Mouse (Mus musculus): ENCODE data around the gene Rnft2. TPM values are rescaled to one million over a fixed set of nuclear protein-coding genes. Genes with fewer than 3 reads are reported as not detected.

The Rnft2 gene
- total and polyA plus RNA-seq, 2 experiments from 2014 or later = 0.70 to 1.7 TPM

DNA sequence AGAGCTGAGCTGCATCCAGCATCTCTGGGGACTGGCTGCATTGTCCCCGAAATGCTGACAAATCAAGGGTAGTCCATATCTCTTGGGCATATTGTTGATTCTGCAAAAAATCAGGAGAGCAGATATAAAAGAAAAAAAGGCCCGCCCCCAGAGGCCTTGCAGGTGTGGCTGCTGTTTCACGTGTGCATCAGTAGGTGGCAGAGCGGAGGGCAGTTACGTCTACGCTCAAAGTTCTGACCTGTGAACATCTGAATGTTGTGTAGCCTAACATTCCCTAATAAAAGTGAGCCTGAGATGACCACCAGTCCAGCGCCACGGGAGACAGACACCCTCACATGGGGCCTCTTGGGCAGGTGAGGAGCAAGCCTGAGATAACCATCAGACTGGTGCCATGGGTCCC is 21.4 kb upstream of the Rnft2 start:
- H3K9ac ChIP-seq (replicated peaks; ENCODE audit: low read depth, low read length) = no peak overlapping the region
- no peak for TF ChIP-seq EP300 (IDR thresholded peaks at IDR 0.05; ENCODE audit: low read depth)
- no peak for TF ChIP-seq CTCF (IDR thresholded peaks at IDR 0.05; ENCODE audit: low read depth)
- no peaks in the 10 kb centered on the region for H3K9me3 ChIP-seq (replicated peaks; ENCODE audit: control insufficient read depth, low read length)
- H3K4me3 ChIP-seq (ENCODE audit: low read depth, low read length) = no peak overlapping the region
- no peak overlapping the region for H3K27ac ChIP-seq (ENCODE audit: low read depth)
- 44% methylated on average over 8 of the region's 8 CpGs for WGBS
- no peak overlapping the region for H3K4me2 ChIP-seq (ENCODE audit: low read depth, low read length)
- peaks cover 35% of the 10 kb centered on the region for H3K27me3 ChIP-seq (ENCODE audit: control insufficient read depth, insufficient read depth, low read length)
- no peaks in the 10 kb centered on the region for H3K4me1 ChIP-seq (ENCODE audit: control insufficient read depth, insufficient read depth)
- ATAC-seq (ENCODE audit: insufficient read depth, low read depth) (no peak), DNase-seq (ENCODE audit: low spot score) (no peak)
- peaks cover 16% of the 10 kb centered on the region for H3K36me3 ChIP-seq (replicated peaks; ENCODE audit: control insufficient read depth, insufficient read depth, low read length)

DNA sequence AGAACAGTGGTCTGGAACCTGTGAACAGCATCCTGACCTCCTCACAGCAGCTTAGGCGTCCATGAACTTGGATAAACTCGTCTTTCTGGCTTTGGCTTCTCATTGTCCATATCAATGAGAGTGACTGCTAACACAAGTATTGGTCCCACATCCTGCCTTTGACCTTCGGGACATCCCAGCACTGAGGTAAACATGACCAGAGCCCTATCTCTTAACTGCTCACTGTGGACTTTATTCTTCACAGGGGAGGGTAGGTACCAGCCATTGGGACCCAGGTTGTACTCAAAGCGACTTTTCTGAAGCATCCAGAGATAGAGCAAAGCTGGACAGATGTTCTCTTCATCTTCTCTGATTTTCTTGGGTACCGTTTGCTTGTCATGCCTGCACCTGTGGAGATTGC is 20.4 kb upstream of the Rnft2 start:
- H3K9ac ChIP-seq (replicated peaks; ENCODE audit: low read depth, low read length) = no peak overlapping the region
- H3K4me1 ChIP-seq (ENCODE audit: control insufficient read depth, insufficient read depth) = no peaks in the 10 kb centered on the region
- H3K27me3 ChIP-seq (ENCODE audit: control insufficient read depth, insufficient read depth, low read length) = peaks cover 26% of the 10 kb centered on the region
- H3K9me3 ChIP-seq (replicated peaks; ENCODE audit: control insufficient read depth, low read length) = no peaks in the 10 kb centered on the region
- no peak overlapping the region for H3K4me2 ChIP-seq (ENCODE audit: low read depth, low read length)
- no peak overlapping the region for H3K4me3 ChIP-seq (ENCODE audit: low read depth, low read length)
- no peak for ATAC-seq (ENCODE audit: insufficient read depth, low read depth)
- peaks cover 26% of the 10 kb centered on the region for H3K36me3 ChIP-seq (replicated peaks; ENCODE audit: control insufficient read depth, insufficient read depth, low read length)
- H3K27ac ChIP-seq (ENCODE audit: low read depth) = no peak overlapping the region
- DNase-seq (ENCODE audit: low spot score) = no peak
- TF ChIP-seq CTCF (IDR thresholded peaks at IDR 0.05; ENCODE audit: low read depth) = no peak
- no peak for TF ChIP-seq EP300 (IDR thresholded peaks at IDR 0.05; ENCODE audit: low read depth)
- 79% methylated on average over 5 of the region's 5 CpGs for WGBS

DNA sequence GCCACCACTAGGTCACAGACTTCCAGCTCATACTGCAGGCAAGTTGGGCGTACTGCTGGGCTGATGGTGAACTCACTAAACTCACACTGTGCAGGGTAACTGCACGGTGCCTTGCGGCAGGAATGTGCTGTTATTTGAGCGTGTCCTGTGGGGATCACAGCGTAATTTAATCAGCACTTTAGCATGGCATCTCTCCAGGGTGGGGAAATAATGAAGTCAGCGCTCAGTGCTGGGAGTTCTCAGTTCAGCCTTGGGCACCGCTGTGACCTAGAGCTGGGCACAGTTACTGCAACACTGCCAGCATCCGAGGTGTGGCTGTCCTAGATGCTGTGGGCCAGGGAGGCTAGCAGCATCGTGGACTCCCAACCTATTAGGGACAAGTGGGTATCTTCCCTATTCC is 19.4 kb upstream of the Rnft2 start:
- no peaks in the 10 kb centered on the region for H3K9me3 ChIP-seq (replicated peaks; ENCODE audit: control insufficient read depth, low read length)
- no peak for ATAC-seq (ENCODE audit: insufficient read depth, low read depth)
- H3K4me3 ChIP-seq (ENCODE audit: low read depth, low read length) = no peak overlapping the region
- no peak for DNase-seq (ENCODE audit: low spot score)
- H3K4me1 ChIP-seq (ENCODE audit: control insufficient read depth, insufficient read depth) = no peaks in the 10 kb centered on the region
- TF ChIP-seq EP300 (IDR thresholded peaks at IDR 0.05; ENCODE audit: low read depth) (no peak), CTCF (IDR thresholded peaks at IDR 0.05; ENCODE audit: low read depth) (no peak)
- H3K36me3 ChIP-seq (replicated peaks; ENCODE audit: control insufficient read depth, insufficient read depth, low read length) = peaks cover 30% of the 10 kb centered on the region
- peaks cover 15% of the 10 kb centered on the region for H3K27me3 ChIP-seq (ENCODE audit: control insufficient read depth, insufficient read depth, low read length)
- WGBS = 68% methylated on average over 9 of the region's 9 CpGs
- H3K27ac ChIP-seq (ENCODE audit: low read depth) = no peak overlapping the region
- no peak overlapping the region for H3K9ac ChIP-seq (replicated peaks; ENCODE audit: low read depth, low read length)
- no peak overlapping the region for H3K4me2 ChIP-seq (ENCODE audit: low read depth, low read length)

DNA sequence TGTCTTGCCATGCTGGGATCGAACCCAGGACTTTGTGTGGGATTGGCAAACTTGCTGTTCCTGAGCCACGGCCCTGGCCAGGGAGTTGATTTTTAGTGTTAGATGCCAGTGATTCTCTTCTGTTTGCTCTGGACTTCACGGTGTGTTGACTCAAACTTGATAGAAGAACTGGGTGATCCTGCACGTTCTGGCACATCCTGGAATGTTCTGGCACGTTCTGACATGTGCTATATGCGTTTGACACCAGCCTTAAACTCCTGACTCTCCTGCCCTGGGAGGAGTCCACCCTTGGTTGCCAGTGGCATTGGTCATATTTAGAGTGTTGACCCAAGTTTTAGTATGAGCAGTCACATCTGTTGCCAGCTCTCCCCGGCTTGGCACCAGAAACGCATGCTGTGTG is 17.5 kb upstream of the Rnft2 start:
- no peaks in the 10 kb centered on the region for H3K4me1 ChIP-seq (ENCODE audit: control insufficient read depth, insufficient read depth)
- H3K27me3 ChIP-seq (ENCODE audit: control insufficient read depth, insufficient read depth, low read length) = peaks cover 4% of the 10 kb centered on the region; the same call in 1 of the 2 replicates
- TF ChIP-seq CTCF (IDR thresholded peaks at IDR 0.05; ENCODE audit: low read depth) = no peak
- TF ChIP-seq EP300 (IDR thresholded peaks at IDR 0.05; ENCODE audit: low read depth) = no peak
- no peak overlapping the region for H3K4me3 ChIP-seq (ENCODE audit: low read depth, low read length)
- ATAC-seq (ENCODE audit: insufficient read depth, low read depth) = no peak
- H3K9ac ChIP-seq (replicated peaks; ENCODE audit: low read depth, low read length) = no peak overlapping the region
- no peak overlapping the region for H3K4me2 ChIP-seq (ENCODE audit: low read depth, low read length)
- H3K36me3 ChIP-seq (replicated peaks; ENCODE audit: control insufficient read depth, insufficient read depth, low read length) = peaks cover 47% of the 10 kb centered on the region
- H3K27ac ChIP-seq (ENCODE audit: low read depth) = no peak overlapping the region
- no peaks in the 10 kb centered on the region for H3K9me3 ChIP-seq (replicated peaks; ENCODE audit: control insufficient read depth, low read length)
- DNase-seq (ENCODE audit: low spot score) = no peak
- WGBS = 91% methylated on average over 8 of the region's 8 CpGs

DNA sequence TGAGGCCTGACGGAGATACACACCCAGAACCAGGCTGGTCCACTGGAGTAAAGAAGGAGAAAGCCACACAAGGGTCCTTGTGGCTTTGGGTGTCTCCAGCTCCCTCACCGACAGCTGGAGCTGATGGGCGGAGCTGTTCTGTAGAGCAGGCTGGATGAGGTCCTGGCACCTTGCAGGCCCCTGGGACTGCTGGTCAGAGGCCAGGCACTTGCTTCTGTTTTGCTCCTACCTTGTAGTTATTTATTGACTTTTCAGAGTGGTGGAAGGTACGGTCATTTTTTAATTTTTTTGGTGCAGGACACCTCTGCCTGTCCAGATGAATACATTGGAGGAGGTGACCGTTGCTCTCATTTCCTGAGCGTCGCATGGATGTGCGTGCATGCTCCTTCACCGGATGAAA is 16.3 kb upstream of the Rnft2 start:
- no peak overlapping the region for H3K4me3 ChIP-seq (ENCODE audit: low read depth, low read length)
- TF ChIP-seq CTCF (IDR thresholded peaks at IDR 0.05; ENCODE audit: low read depth) (no peak), EP300 (IDR thresholded peaks at IDR 0.05; ENCODE audit: low read depth) (no peak)
- ATAC-seq (ENCODE audit: insufficient read depth, low read depth) (no peak), DNase-seq (ENCODE audit: low spot score) (no peak)
- no peaks in the 10 kb centered on the region for H3K27me3 ChIP-seq (ENCODE audit: control insufficient read depth, insufficient read depth, low read length)
- no peak overlapping the region for H3K9ac ChIP-seq (replicated peaks; ENCODE audit: low read depth, low read length)
- H3K4me2 ChIP-seq (ENCODE audit: low read depth, low read length) = no peak overlapping the region
- H3K36me3 ChIP-seq (replicated peaks; ENCODE audit: control insufficient read depth, insufficient read depth, low read length) = peaks cover 57% of the 10 kb centered on the region
- no peaks in the 10 kb centered on the region for H3K9me3 ChIP-seq (replicated peaks; ENCODE audit: control insufficient read depth, low read length)
- H3K27ac ChIP-seq (ENCODE audit: low read depth) = no peak overlapping the region
- H3K4me1 ChIP-seq (ENCODE audit: control insufficient read depth, insufficient read depth) = no peaks in the 10 kb centered on the region
- WGBS = 92% methylated on average over 9 of the region's 9 CpGs

DNA sequence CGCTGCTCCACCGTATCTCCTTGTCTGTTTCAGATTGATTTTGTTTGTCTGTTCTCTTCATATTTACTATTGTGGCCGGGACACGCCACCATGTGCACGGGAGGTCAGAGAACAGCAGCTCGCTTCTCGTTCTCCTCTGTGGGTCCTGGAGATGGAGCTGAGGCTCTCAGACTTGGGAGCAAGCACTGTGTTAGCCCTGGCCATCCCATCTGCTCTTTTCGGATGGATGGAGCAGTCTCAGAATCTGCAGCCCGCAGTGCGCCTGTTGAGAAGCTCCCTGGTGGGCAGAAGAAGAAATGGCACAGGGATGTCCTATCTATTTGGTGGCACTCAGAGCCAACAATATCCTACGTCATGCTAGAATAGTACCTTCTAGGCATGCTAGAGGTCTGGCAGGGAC is 15.7 kb upstream of the Rnft2 start:
- ATAC-seq (ENCODE audit: insufficient read depth, low read depth) (no peak), DNase-seq (ENCODE audit: low spot score) (no peak)
- TF ChIP-seq CTCF (IDR thresholded peaks at IDR 0.05; ENCODE audit: low read depth) = no peak
- TF ChIP-seq EP300 (IDR thresholded peaks at IDR 0.05; ENCODE audit: low read depth) = no peak
- peaks cover 57% of the 10 kb centered on the region for H3K36me3 ChIP-seq (replicated peaks; ENCODE audit: control insufficient read depth, insufficient read depth, low read length)
- H3K27ac ChIP-seq (ENCODE audit: low read depth) = no peak overlapping the region
- no peaks in the 10 kb centered on the region for H3K4me1 ChIP-seq (ENCODE audit: control insufficient read depth, insufficient read depth)
- no peak overlapping the region for H3K4me3 ChIP-seq (ENCODE audit: low read depth, low read length)
- no peak overlapping the region for H3K4me2 ChIP-seq (ENCODE audit: low read depth, low read length)
- H3K27me3 ChIP-seq (ENCODE audit: control insufficient read depth, insufficient read depth, low read length) = no peaks in the 10 kb centered on the region
- H3K9ac ChIP-seq (replicated peaks; ENCODE audit: low read depth, low read length) = no peak overlapping the region
- WGBS = 92% methylated on average over 11 of the region's 11 CpGs
- H3K9me3 ChIP-seq (replicated peaks; ENCODE audit: control insufficient read depth, low read length) = no peaks in the 10 kb centered on the region
